Mouse (Mus musculus): ENCODE measurements around the gene Chit1. TPM values are rescaled to one million over a fixed set of nuclear protein-coding genes. Genes with fewer than 3 reads are reported as not detected.

Chit1 gene
- polyA plus RNA-seq, 1 experiment = not detected

DNA sequence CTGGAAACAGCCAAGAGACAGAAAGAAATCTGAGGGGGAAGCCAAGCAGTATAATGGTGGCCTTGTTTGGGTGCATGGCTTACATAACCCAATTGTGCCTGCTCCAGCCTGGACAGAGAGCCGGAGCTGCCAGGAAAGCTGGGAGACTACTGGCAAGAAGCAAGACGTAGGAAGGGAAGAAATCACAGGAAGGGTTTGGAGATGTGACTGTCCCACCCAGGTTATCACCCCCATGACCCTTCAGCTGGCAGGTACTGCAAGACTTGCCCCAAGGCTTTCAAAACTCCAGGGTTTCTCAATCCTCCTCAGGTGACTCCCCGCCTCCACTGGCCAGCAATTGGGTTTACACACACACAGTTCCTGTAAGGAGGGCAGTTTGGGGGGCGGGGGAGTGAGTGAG, 71.0 kb downstream of the Chit1 start, which contains the start of gene Chil1:
TSS of gene Chil1 (plus strand) at position 152 of the 400 bp plus-strand sequence.
- Histone ChIP-seq H3K4me1 (ENCODE audit: control insufficient read depth) (no peaks in the 10 kb centered on the region), H3K9me3 (ENCODE audit: control insufficient read depth, low read length) (no peaks in the 10 kb centered on the region), H3K27me3 (ENCODE audit: control insufficient read depth) (no peaks in the 10 kb centered on the region), H3K36me3 (ENCODE audit: control insufficient read depth) (no peaks in the 10 kb centered on the region), H3K4me3 (replicated peaks) (no peak within 1 kb of the TSS)
- TF ChIP-seq TAL1 (IDR thresholded peaks at IDR 0.05; ENCODE audit: low read length) = no peak
- TF ChIP-seq GATA1 (IDR thresholded peaks at IDR 0.05; ENCODE audit: low read length) = no peak

DNA sequence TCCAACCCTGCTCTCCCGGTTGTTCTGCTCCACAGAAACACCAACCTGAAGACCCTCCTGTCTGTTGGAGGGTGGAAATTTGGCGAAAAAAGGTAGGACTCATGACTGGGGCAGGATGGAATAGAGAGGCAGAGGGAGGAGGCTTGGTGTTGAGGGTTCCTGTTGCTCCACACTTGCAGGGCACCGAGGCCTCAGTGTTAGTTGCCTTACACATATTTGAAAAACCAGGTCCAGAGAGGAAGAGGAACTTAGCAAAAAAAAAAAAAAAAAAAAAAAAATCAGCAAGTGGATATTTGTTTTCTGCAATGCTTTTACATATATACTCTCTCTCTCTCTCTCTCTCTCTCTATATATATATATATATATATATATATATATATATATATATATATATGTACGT, 73.0 kb downstream of the Chit1 start:
- H3K9me3 ChIP-seq (ENCODE audit: control insufficient read depth, low read length) = no peaks in the 10 kb centered on the region
- no peaks in the 10 kb centered on the region for H3K36me3 ChIP-seq (ENCODE audit: control insufficient read depth)
- no peaks in the 10 kb centered on the region for H3K4me1 ChIP-seq (ENCODE audit: control insufficient read depth)
- peaks cover 7% of the 10 kb centered on the region for H3K27me3 ChIP-seq (ENCODE audit: control insufficient read depth)
- TF ChIP-seq GATA1 (IDR thresholded peaks at IDR 0.05; ENCODE audit: low read length) (no peak), TAL1 (IDR thresholded peaks at IDR 0.05; ENCODE audit: low read length) (no peak)
- H3K4me3 ChIP-seq (replicated peaks) = no peak overlapping the region

DNA sequence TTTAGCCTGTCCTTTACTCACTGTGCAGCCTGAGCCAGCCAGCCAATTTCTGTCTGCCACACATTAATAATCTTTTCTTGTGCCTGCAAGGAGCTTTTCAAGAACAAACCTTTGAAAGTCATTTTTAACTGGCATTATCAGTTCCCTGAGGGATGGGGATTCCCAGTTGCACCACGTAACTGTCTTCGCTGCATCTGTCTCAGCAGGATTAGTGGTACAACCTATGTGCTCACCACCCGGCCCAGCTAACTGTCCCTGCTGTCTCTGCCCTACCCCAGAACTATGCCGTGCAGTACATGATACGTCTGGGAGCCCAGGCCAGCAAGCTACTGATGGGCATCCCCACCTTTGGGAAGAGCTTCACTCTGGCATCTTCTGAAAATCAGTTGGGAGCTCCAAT, 77.2 kb downstream of the Chit1 start:
- Histone ChIP-seq H3K27me3 (ENCODE audit: control insufficient read depth) (peaks cover 12% of the 10 kb centered on the region), H3K4me3 (replicated peaks) (no peak overlapping the region), H3K9me3 (ENCODE audit: control insufficient read depth, low read length) (no peaks in the 10 kb centered on the region), H3K4me1 (ENCODE audit: control insufficient read depth) (no peaks in the 10 kb centered on the region), H3K36me3 (ENCODE audit: control insufficient read depth) (no peaks in the 10 kb centered on the region)
- no peak for TF ChIP-seq GATA1 (IDR thresholded peaks at IDR 0.05; ENCODE audit: low read length)
- no peak for TF ChIP-seq TAL1 (IDR thresholded peaks at IDR 0.05; ENCODE audit: low read length)

DNA sequence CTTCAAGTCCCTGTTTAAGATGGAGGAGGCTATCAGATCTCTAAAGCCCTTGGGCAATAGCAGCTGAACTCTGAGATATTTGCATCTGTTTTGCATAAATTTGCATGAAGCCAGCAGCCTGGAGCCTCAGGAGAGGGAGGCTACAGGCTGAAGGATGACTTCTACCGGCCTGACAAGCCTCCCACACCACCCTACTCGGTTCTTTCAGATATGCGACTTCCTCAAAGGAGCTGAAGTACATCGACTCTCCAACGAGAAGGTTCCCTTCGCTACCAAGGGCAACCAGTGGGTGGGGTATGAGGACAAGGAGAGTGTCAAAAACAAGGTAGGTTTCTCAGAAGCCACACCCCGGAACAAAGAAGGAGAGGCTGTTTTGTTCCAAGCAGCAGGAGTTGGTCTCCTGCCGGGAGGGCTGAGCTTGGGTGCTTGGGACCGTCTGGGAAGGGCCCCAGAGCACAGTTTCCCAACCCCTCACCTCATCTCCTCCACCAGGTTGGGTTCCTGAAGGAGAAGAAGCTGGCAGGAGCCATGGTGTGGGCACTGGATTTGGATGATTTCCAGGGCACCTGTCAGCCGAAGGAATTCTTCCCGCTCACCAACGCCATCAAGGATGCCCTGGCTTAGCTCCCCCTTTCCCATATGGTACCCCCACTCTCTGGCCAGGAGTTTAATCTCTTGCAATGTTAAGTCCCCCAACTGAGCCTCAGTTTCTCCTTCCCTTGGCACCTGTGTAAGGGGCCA, 78.1 kb downstream of the Chit1 start:
- Histone ChIP-seq H3K27me3 (ENCODE audit: control insufficient read depth) (peaks cover 12% of the 10 kb centered on the region), H3K4me3 (replicated peaks) (no peak overlapping the region), H3K36me3 (ENCODE audit: control insufficient read depth) (no peaks in the 10 kb centered on the region), H3K9me3 (ENCODE audit: control insufficient read depth, low read length) (no peaks in the 10 kb centered on the region), H3K4me1 (ENCODE audit: control insufficient read depth) (no peaks in the 10 kb centered on the region)
- TF ChIP-seq TAL1 (IDR thresholded peaks at IDR 0.05; ENCODE audit: low read length) (no peak), GATA1 (IDR thresholded peaks at IDR 0.05; ENCODE audit: low read length) (no peak)

DNA sequence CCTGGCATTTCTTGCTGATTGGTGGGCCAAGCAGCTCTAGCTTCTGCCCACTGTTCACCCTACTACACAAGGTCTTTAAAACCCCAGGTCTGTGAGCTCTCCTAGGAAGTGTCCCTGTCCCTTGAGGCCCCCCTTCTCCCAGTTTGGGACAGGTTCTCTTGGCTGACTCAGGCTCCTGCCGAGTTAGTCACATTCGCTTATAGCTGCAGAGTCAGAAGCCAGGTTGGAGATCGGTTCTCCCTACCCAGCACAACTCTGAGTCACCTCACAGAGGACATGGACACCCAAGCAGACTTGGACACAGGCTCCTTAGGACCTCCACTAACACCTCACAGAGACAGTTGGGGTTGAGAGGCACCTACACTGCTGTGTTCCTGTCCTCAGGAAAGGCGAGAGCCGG, 80.2 kb downstream of the Chit1 start:
- TF ChIP-seq TAL1 (IDR thresholded peaks at IDR 0.05; ENCODE audit: low read length) = no peak
- no peak for TF ChIP-seq GATA1 (IDR thresholded peaks at IDR 0.05; ENCODE audit: low read length)
- Histone ChIP-seq H3K4me3 (replicated peaks) (no peak overlapping the region), H3K9me3 (ENCODE audit: control insufficient read depth, low read length) (no peaks in the 10 kb centered on the region), H3K4me1 (ENCODE audit: control insufficient read depth) (no peaks in the 10 kb centered on the region), H3K27me3 (ENCODE audit: control insufficient read depth) (peaks cover 12% of the 10 kb centered on the region), H3K36me3 (ENCODE audit: control insufficient read depth) (no peaks in the 10 kb centered on the region)

GRCm38 (mm10) chr1:134192024-134192423, 81.0 kb downstream of the Chit1 start:
- Histone ChIP-seq H3K4me1 (ENCODE audit: control insufficient read depth) (no peaks in the 10 kb centered on the region), H3K4me3 (replicated peaks) (no peak overlapping the region), H3K9me3 (ENCODE audit: control insufficient read depth, low read length) (no peaks in the 10 kb centered on the region), H3K36me3 (ENCODE audit: control insufficient read depth) (no peaks in the 10 kb centered on the region), H3K27me3 (ENCODE audit: control insufficient read depth) (peaks cover 12% of the 10 kb centered on the region)
- no peak for TF ChIP-seq TAL1 (IDR thresholded peaks at IDR 0.05; ENCODE audit: low read length)
- no peak for TF ChIP-seq GATA1 (IDR thresholded peaks at IDR 0.05; ENCODE audit: low read length)

DNA sequence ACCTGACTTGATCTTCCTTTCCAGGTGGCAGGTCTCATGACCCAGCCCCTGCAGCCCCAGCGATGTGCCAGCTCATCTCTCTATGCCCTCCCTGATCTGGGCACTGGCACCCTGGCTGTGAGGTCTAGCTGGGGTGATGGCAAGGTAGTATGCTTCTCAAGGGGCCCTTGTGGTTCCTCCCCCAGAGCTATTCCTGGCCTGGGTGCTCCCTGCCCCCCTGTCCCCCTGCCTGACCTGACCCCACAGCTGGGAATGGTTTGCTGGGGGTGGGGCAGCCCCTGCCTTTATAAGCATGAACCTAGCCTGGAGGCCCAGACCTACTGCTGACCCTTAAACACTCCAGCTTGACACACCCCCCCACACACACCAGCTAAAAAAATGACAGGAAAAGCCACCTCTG, 82.1 kb downstream of the Chit1 start, which contains the start of gene Mybph:
TSS of gene Mybph (plus strand) at position 323 of the 400 bp plus-strand sequence.
- no peaks in the 10 kb centered on the region for H3K36me3 ChIP-seq (ENCODE audit: control insufficient read depth)
- no peaks in the 10 kb centered on the region for H3K9me3 ChIP-seq (ENCODE audit: control insufficient read depth, low read length)
- peaks cover 10% of the 10 kb centered on the region for H3K27me3 ChIP-seq (ENCODE audit: control insufficient read depth)
- TF ChIP-seq TAL1 (IDR thresholded peaks at IDR 0.05; ENCODE audit: low read length) (no peak), GATA1 (IDR thresholded peaks at IDR 0.05; ENCODE audit: low read length) (no peak)
- H3K4me1 ChIP-seq (ENCODE audit: control insufficient read depth) = no peaks in the 10 kb centered on the region
- no peak within 1 kb of the TSS for H3K4me3 ChIP-seq (replicated peaks)

DNA sequence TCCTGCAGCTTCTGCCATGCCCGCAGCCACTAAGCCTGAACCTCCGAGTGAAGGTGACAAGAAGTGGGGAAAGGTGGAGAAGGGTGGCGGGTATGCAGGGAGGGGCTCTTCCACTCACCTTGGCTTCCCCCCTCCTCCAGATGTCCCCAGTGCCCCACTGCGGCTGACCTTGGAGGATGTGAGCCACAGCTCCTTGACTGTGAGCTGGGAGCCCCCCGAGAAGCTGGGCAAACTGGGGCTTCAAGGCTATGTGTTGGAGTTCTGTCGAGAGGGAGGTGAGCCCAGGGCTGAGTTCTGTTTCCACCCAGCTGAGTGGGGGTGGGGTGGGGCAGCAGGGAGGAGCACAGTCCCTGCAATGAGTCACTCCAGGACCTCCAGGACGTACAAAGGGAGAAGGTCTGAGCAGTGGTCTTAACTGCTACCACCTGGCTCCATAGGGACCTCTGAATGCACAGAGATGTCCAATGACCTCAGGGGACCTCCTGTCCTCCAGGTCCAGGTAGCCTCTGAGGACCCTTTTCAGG, 82.7 kb downstream of the Chit1 start:
- H3K27me3 ChIP-seq (ENCODE audit: control insufficient read depth) = peaks cover 9% of the 10 kb centered on the region
- H3K9me3 ChIP-seq (ENCODE audit: control insufficient read depth, low read length) = no peaks in the 10 kb centered on the region
- TF ChIP-seq TAL1 (IDR thresholded peaks at IDR 0.05; ENCODE audit: low read length) = no peak
- TF ChIP-seq GATA1 (IDR thresholded peaks at IDR 0.05; ENCODE audit: low read length) = no peak
- H3K36me3 ChIP-seq (ENCODE audit: control insufficient read depth) = no peaks in the 10 kb centered on the region
- H3K4me1 ChIP-seq (ENCODE audit: control insufficient read depth) = no peaks in the 10 kb centered on the region
- H3K4me3 ChIP-seq (replicated peaks) = no peak overlapping the region

DNA sequence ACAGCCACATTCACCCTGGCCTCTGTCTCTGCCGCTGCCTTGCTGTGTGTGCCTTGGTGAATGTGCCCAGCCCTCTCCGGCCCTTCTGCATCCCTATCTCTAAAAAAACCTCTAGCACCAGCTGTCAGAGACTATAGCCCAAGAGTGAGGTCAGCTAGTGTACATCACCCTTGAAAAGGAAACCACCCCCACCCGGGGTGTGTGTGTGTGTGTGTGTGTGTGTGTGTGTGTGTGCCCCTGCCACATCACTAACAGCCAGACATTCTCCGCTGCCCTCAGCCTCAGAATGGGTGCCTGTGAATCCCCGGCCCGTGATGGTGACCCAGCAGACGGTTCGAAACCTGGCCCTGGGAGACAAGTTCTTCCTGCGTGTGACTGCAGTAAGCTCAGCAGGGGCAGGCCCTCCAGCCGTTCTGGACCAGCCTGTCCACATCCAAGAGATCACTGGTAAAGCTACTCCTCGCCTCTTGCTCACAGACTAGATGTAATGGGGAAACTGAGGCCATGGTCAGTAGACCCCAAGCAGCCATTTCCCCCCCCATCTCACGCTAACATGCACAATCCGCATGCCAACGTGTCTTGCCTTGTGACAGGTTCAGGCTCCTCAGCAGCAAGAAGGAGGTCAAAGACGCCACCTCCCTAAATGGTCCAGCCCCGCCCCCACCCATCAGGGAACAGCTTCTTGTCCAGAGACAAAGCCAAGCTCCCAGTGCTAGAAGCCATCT, 83.4 kb downstream of the Chit1 start:
- no peak for TF ChIP-seq GATA1 (IDR thresholded peaks at IDR 0.05; ENCODE audit: low read length)
- no peak for TF ChIP-seq TAL1 (IDR thresholded peaks at IDR 0.05; ENCODE audit: low read length)
- Histone ChIP-seq H3K36me3 (ENCODE audit: control insufficient read depth) (no peaks in the 10 kb centered on the region), H3K4me1 (ENCODE audit: control insufficient read depth) (no peaks in the 10 kb centered on the region), H3K9me3 (ENCODE audit: control insufficient read depth, low read length) (no peaks in the 10 kb centered on the region), H3K27me3 (ENCODE audit: control insufficient read depth) (peaks cover 2% of the 10 kb centered on the region; the same call in 1 of the 2 replicates), H3K4me3 (replicated peaks) (no peak overlapping the region)
